Mouse (Mus musculus) kidney, adult 2 months (tissue): ENCODE measurements around the gene Foxe3.

Experiments
- CTCF ChIP-seq: fragments of 200-500 bp; conservative IDR thresholded peaks from 2 replicates; pipeline ENCODE4 v1.5.1; 2011; ENCODE audit warnings: low read depth, mild to moderate bottlenecking, control low read depth, low read length, moderate library complexity, mixed read lengths; ENCODE audit not compliant: insufficient read depth, insufficient read length
- POLR2A ChIP-seq: fragments of 200-500 bp; IDR thresholded peaks from one replicate; pipeline ENCODE4 v1.6.1; 2011; ENCODE audit warnings: low read depth, low read length, control low read depth

DNA sequence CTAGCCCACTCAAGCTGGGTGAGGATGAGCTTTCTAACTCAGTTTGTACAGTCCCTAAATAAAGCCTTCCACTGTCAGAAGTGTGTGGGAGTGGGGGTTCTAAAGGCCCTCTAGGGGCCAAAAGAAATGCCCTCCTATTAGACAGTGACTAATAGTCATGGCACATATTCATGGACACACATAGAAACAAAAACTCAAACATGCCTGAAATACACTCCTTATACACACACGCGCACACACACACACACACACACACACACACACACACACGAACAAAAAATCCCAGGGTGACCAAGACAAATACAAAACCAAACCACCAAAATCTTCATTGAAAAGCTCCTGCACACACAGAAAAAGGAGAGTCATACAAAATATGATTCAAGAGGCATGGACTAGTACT lies 20.3 kb downstream of the Foxe3 start:
- TF ChIP-seq CTCF (no peak), POLR2A (no peak)
